Mouse (Mus musculus) spleen, adult 2 months (tissue): Measurements from ENCODE around the gene Tns3.

Experiments
- CTCF ChIP-seq: fragments of 200-500 bp; IDR thresholded peaks from 2 replicates; pipeline ENCODE4 v1.5.1; 2011; ENCODE audit warnings: mild to moderate bottlenecking, inconsistent platforms; ENCODE audit not compliant: insufficient read depth, insufficient read length, insufficient replicate concordance; ENCODE audit errors: extremely low read depth
- POLR2A ChIP-seq: fragments of 200-500 bp; IDR thresholded peaks from 2 replicates; pipeline ENCODE4 v1.6.1; 2011; ENCODE audit warnings: low read depth, low read length, inconsistent platforms

DNA sequence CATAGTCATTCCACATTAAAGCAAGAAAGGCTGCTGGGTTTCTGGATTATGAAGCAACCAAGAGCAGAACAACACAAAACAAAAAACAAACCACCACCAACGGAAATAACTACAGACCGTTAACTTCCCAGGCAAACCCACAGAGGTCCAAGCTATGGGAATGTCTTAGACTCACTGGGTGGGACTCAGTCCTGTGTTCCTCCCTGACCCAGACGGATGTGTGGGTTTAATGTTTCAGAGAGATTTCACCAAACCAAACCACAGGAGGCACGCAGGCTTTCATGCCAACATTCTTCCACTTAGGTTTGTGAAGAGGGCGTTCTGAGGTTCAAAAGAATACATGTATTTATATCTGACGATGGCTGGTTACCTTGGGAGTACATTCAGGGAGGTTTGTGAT is 39.5 kb upstream of the Tns3 start:
- TF ChIP-seq CTCF, result no peak
- TF ChIP-seq POLR2A, result no peak
